Mouse (Mus musculus) ES-E14 (cell line): ENCODE data around the gene Clasp1. TPM values are rescaled to one million over a fixed set of nuclear protein-coding genes. Genes with fewer than 3 reads are reported as not detected.

Source experiments
- DNase-seq: peaks from one replicate; pipeline ENCODE4 v3.0.0-alpha.2; 2013; ENCODE audit warnings: low read depth, low spot score
- H3K27ac ChIP-seq: 2 replicates; pipeline ENCODE4 v1.5.1; 2012; ENCODE audit warnings: low read depth, mild to moderate bottlenecking, low read length, moderate library complexity, mixed read lengths; ENCODE audit not compliant: poor library complexity, insufficient read depth, severe bottlenecking
- H3K36me3 ChIP-seq: 2 replicates; pipeline ENCODE4 v1.6.1; 2012; ENCODE audit warnings: mild to moderate bottlenecking, low read length, moderate library complexity, mixed read lengths; ENCODE audit not compliant: control insufficient read depth, poor library complexity, insufficient read depth, severe bottlenecking
- H3K4me1 ChIP-seq, 2 experiments: fragments of 150-350 bp in 1 of 2; sonication (generic) in 1 of 2; 2 replicates each; pipeline ENCODE4 v1.6.1; 2012; ENCODE audit warnings: low read length in 2 of 2, mild to moderate bottlenecking in 1 of 2, mixed read lengths in 1 of 2; ENCODE audit not compliant: control insufficient read depth in 2 of 2, insufficient read depth in 2 of 2, poor library complexity in 1 of 2
- H3K4me3 ChIP-seq, 2 experiments: fragments of 150-350 bp in 1 of 2; sonication (generic) in 1 of 2; 2 replicates each; pipeline ENCODE4 v1.5.1; 2012; ENCODE audit warnings: low read length in 2 of 2, low read depth in 1 of 2, mild to moderate bottlenecking in 1 of 2, mixed read lengths in 1 of 2; ENCODE audit not compliant: insufficient read depth in 1 of 2, poor library complexity in 1 of 2, severe bottlenecking in 1 of 2
- H3K9ac ChIP-seq: 2 replicates; pipeline ENCODE4 v1.6.1; 2012; ENCODE audit warnings: low read depth, mild to moderate bottlenecking, low read length, mixed read lengths; ENCODE audit not compliant: poor library complexity, insufficient read depth, severe bottlenecking
- H3K9me3 ChIP-seq: fragments of 150-350 bp; sonication (generic); 2 replicates; pipeline ENCODE4 v1.6.1; 2012; ENCODE audit warnings: low read depth, mild to moderate bottlenecking, low read length; ENCODE audit not compliant: control insufficient read depth, insufficient read depth
- CHD2 ChIP-seq: IDR thresholded peaks from 2 replicates; pipeline ENCODE4 v1.6.1; 2014; ENCODE audit warnings: mild to moderate bottlenecking, low read depth, low read length, inconsistent platforms
- HCFC1 ChIP-seq: IDR thresholded peaks from 2 replicates; pipeline ENCODE4 v1.6.1; 2012; ENCODE audit warnings: low read length, inconsistent platforms, borderline replicate concordance; ENCODE audit not compliant: insufficient read depth
- MAFK ChIP-seq: IDR thresholded peaks from 2 replicates; pipeline ENCODE4 v1.6.1; 2014; ENCODE audit warnings: mild to moderate bottlenecking, low read depth, low read length, inconsistent platforms; ENCODE audit not compliant: insufficient read depth
- ZC3H11A ChIP-seq: IDR thresholded peaks from 2 replicates; pipeline ENCODE4 v1.6.1; 2012; ENCODE audit warnings: low read depth, mild to moderate bottlenecking, inconsistent platforms, low read length, borderline replicate concordance
- ZNF384 ChIP-seq: IDR thresholded peaks from 2 replicates; pipeline ENCODE4 v1.6.1; 2012; ENCODE audit warnings: low read depth, low read length, inconsistent platforms
- in situ Hi-C, 2 experiments: fragments of 600-800 bp; cut with MboI; formaldehyde crosslinking; loops; one replicate each; pipeline ENCODE4 v1.15.1; 2025; ENCODE audit warnings: low sequenced_read_pairs in 2 of 2, inconsistent platforms in 1 of 2; ENCODE audit not compliant: unreplicated experiment in 2 of 2
- total RNA-seq: library from RNA; depleted of rRNA; stranded (reverse); fragments of 300-350 nt; gene quantifications from 2 replicates; pipeline ENCODE4 v1.2.3, GENCODE M21; 2012

Clasp1 gene
- total RNA-seq, 1 experiment: 38.9 TPM

DNA sequence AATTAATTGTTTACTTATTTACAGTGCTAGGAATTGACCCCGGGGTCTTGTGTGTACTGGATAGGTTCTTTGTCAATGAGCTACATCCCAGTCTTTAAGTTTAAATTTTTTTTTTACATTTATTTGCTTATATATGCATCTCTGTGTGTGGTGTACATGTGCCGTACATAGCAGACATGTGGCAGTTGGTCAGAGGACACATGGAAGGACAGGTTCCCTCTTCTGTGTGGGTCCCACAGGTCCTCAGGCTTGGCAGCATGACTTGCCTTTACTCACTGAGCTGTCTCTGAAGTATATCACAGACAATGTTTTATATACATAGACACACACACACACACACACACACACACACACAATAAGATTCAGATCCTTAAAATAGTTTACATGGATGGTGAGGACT is 3.4 kb downstream of the Clasp1 start:
- Histone ChIP-seq H3K9me3 (no peaks in the 10 kb centered on the region), H3K9ac (no peak overlapping the region), H3K4me3 (no peak overlapping the region), H3K4me1 (0 out of 4 replicates have a peak, but pooled peaks cover 0 to 2% of the 10 kb centered on the region in 2 experiments), H3K36me3 (no peaks in the 10 kb centered on the region), H3K27ac (no peak overlapping the region)
- in situ Hi-C loops: no loop called here
- no peak for TF ChIP-seq ZC3H11A
- TF ChIP-seq CHD2: no peak
- TF ChIP-seq ZNF384: no peak
- no peak for DNase-seq

DNA sequence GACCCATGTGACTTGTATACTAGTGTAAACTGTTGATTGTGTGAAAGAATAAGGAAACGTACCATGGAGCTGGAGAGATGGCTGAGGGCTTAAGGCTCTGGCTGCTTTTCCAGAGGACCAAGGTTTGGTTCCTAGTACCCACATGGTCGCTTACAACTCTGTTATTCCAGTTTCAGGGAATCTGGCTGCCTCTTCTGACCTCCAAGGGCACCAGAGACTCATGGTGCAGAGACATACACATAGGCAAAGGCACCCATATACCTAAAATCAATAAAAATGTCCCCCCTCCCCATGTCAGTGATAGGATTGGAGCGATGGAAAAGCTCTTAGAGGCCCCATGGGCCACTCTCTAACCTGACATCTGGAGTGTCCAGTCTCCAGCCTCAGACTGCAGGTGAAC is 5.1 kb downstream of the Clasp1 start:
- no peak for DNase-seq
- H3K9me3 ChIP-seq: no peaks in the 10 kb centered on the region
- no peak overlapping the region for H3K27ac ChIP-seq
- no peak overlapping the region for H3K4me3 ChIP-seq
- H3K4me1 ChIP-seq: peaks cover 2% of the 10 kb centered on the region in 2 experiments; a peak in 1 of 4 replicates
- no peak for TF ChIP-seq HCFC1
- no peak for TF ChIP-seq CHD2
- no peak for TF ChIP-seq ZNF384
- no peak for TF ChIP-seq ZC3H11A
- no peak for TF ChIP-seq MAFK
- no peak overlapping the region for H3K9ac ChIP-seq
- in situ Hi-C loops: no loop called here
- no peaks in the 10 kb centered on the region for H3K36me3 ChIP-seq

DNA sequence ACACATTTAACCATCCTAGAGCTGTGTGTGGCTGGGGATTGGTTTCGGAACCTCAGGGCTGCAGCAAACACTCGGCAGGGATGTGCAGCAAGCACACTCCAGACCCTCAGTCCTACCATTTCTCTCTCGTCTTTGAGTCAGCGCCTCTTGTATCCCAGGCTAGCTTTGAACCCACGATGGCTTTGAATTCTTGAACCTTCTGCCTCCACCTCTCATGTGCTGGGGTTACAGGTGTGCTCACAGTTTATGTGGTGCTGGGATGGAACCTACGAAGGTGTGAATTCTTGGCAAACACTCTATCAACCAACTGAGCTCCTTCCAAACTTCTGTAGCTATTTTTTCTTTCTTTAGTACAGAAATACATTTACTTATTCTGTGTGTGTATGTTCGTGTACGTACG is 9.0 kb downstream of the Clasp1 start:
- H3K4me1 ChIP-seq: peaks cover 8 to 9% of the 10 kb centered on the region in 2 experiments
- no peaks in the 10 kb centered on the region for H3K9me3 ChIP-seq
- TF ChIP-seq ZC3H11A (no peak), HCFC1 (no peak), MAFK (no peak), CHD2 (no peak), ZNF384 (no peak)
- in situ Hi-C loops: no loop called here
- H3K4me3 ChIP-seq: no peak overlapping the region
- H3K27ac ChIP-seq: no peak overlapping the region
- no peak for DNase-seq
- H3K36me3 ChIP-seq: no peaks in the 10 kb centered on the region
- H3K9ac ChIP-seq: no peak overlapping the region

DNA sequence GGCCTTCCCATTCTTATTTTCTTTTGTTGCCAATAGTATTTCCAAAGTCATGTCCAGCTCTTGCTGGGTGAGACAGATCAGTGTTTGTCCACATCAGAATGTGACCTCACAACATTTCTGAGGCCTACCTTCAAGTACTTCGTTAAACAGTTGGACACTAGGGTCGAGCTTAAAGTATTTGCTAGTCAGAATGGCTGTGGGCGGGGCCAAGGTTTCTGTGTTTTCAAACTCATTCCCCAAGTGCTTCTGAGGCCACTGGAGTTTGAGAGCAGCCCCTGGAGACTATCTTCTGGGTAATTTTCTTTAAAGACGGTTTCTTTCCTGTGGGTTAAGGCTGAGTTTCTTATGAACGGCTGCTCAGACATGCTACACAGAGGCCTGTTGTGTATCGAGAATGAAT is 9.7 kb downstream of the Clasp1 start:
- Histone ChIP-seq H3K4me3 (no peak overlapping the region), H3K4me1 (peaks cover 8 to 9% of the 10 kb centered on the region in 2 experiments), H3K36me3 (no peaks in the 10 kb centered on the region), H3K27ac (no peak overlapping the region), H3K9me3 (no peaks in the 10 kb centered on the region), H3K9ac (no peak overlapping the region)
- in situ Hi-C loops: no loop called here
- TF ChIP-seq CHD2: no peak
- no peak for TF ChIP-seq HCFC1
- no peak for TF ChIP-seq ZC3H11A
- TF ChIP-seq MAFK: no peak
- no peak for TF ChIP-seq ZNF384
- no peak for DNase-seq

DNA sequence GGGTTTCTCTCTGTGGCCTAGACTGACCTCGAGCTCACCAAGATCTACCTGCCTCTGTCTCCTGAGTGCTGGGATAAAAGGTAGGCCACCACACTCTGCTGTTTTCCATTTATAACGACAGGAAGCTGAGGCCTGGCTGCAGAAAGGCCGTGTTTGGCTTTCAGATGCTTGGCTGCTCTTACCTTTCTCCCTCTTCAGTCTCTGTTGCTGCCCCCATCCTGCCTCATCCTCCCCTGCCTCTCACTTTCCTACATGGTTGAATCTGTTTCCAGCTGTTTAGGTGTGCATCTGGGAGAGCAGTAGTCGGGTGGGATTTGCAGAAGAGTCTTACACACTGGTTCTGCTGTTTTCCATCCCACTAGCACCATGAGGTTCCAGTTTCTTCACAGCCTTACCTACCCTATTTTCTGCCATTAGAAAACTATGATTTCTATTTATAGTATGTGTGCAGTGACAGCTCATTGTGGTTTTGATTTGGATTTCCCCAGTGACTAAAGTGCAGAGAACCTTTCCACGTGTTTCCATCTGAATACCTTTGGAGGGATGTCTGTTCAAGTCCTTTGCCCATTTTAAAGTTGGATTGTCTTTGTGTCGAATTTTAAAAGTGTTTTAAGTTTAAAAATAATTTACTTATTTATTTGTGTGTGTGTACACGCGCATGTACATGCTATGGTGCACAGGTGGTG is 10.9 kb downstream of the Clasp1 start:
- in situ Hi-C loops: no loop called here
- no peaks in the 10 kb centered on the region for H3K36me3 ChIP-seq
- TF ChIP-seq MAFK: no peak
- TF ChIP-seq ZC3H11A: no peak
- TF ChIP-seq CHD2: no peak
- no peak for TF ChIP-seq ZNF384
- TF ChIP-seq HCFC1: no peak

More for the DNA sequence above, 10.9 kb downstream of the Clasp1 start:
- Histone ChIP-seq H3K27ac (no peak overlapping the region), H3K9ac (no peak overlapping the region), H3K9me3 (no peaks in the 10 kb centered on the region), H3K4me1 (peaks cover 8 to 9% of the 10 kb centered on the region in 2 experiments), H3K4me3 (no peak overlapping the region)
- DNase-seq: no peak
